Mouse (Mus musculus): ENCODE results near the gene Aven. TPM values are rescaled to one million over a fixed set of nuclear protein-coding genes. Genes with fewer than 3 reads are reported as not detected.
A peak's percentile ranks its signal among the peaks of the same experiment; 100 is the strongest.

Gene Aven
- polyA plus RNA-seq, 1 experiment from 2014 or later = 8.7 TPM

DNA sequence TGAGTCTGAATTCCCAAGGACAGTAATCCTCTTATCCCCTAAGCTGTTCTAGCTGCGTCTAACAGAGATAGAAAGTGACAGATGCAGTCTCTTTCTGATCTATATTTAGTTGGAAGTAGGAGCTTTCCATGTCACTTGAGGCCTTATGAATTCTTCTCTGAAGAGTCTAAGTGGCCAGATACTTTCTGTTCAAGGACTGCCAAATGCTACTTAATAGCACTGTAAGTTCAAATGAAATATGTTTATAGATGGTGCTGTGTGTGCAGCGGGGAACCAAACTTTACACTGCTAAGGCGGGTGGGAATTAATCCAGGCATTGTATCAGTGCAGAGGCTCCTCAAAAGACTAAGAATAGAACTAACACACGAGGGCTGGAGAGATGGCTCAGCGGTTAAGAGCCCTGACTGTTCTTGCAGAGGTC, 21.8 kb upstream of the Aven start:
- H3K9ac ChIP-seq = no peak overlapping the region

GRCm38 (mm10) chr2:112472076-112472475, 20.7 kb upstream of the Aven start:
- no peak for ATAC-seq (ENCODE audit: insufficient number of reproducible peaks, insufficient read depth, low FRiP score, low TSS enrichment)
- Histone ChIP-seq H3K4me3 (no peak overlapping the region), H3K9ac (no peak overlapping the region), H3K27me3 (no peaks in the 10 kb centered on the region), H3K9me3 (no peaks in the 10 kb centered on the region), H3K4me1 (no peaks in the 10 kb centered on the region), H3K4me2 (replicated peaks) (no peak overlapping the region), H3K36me3 (peaks cover 23% of the 10 kb centered on the region), H3K27ac (no peak overlapping the region)
- 89% methylated on average over 2 of the region's 2 CpGs for WGBS

More for the DNA sequence above, 21.8 kb upstream of the Aven start:
- no peaks in the 10 kb centered on the region for H3K4me1 ChIP-seq
- no peak for ATAC-seq (ENCODE audit: insufficient number of reproducible peaks, insufficient read depth, low FRiP score, low TSS enrichment)
- H3K4me2 ChIP-seq (replicated peaks) = no peak overlapping the region
- WGBS = 72% methylated on average over 5 of the region's 5 CpGs
- no peak overlapping the region for H3K4me3 ChIP-seq
- peaks cover 27% of the 10 kb centered on the region for H3K36me3 ChIP-seq
- H3K27ac ChIP-seq = no peak overlapping the region
- H3K9me3 ChIP-seq = no peaks in the 10 kb centered on the region
- H3K27me3 ChIP-seq = no peaks in the 10 kb centered on the region

DNA sequence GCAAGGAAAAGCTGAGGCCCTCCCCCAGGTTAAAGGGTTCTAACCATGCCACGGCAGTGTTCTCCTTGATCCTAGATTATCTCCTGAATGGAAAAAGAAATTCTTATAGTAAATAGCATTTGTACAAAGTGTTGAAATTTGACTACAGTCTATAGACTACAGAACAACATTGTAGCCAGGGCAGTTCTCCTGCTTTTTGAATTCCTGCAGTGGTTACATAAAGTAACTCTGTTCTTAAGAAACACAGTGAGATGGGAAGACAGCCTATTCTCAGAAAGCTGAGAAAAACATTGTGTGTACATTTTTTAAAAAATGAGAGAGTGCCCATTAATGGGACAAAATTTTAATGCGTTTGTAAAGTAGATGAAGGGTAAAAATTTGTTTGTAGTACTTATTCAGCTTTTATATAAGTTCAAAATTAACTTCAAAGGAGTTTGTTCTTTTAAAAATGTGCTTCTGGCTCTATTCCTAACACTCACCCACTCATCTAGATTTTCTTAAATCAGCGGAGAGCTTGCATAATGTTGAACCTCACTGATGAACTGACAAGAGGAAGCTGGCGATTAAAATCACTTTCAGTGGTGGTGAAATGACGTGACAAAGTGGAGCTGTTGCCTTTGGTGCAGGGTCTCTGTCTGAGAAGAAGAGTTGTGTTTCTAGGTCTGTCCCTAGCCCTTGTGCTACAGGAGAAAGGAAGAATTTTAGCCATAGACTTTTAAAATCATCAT, 17.6 kb upstream of the Aven start:
- no peaks in the 10 kb centered on the region for H3K36me3 ChIP-seq
- no peak for ATAC-seq (ENCODE audit: insufficient number of reproducible peaks, insufficient read depth, low FRiP score, low TSS enrichment)
- no peaks in the 10 kb centered on the region for H3K9me3 ChIP-seq
- H3K4me3 ChIP-seq = no peak overlapping the region
- WGBS = 77% methylated on average over 5 of the region's 5 CpGs
- no peaks in the 10 kb centered on the region for H3K4me1 ChIP-seq
- H3K27me3 ChIP-seq = no peaks in the 10 kb centered on the region
- no peak overlapping the region for H3K9ac ChIP-seq
- H3K4me2 ChIP-seq (replicated peaks) = no peak overlapping the region
- H3K27ac ChIP-seq = no peak overlapping the region

DNA sequence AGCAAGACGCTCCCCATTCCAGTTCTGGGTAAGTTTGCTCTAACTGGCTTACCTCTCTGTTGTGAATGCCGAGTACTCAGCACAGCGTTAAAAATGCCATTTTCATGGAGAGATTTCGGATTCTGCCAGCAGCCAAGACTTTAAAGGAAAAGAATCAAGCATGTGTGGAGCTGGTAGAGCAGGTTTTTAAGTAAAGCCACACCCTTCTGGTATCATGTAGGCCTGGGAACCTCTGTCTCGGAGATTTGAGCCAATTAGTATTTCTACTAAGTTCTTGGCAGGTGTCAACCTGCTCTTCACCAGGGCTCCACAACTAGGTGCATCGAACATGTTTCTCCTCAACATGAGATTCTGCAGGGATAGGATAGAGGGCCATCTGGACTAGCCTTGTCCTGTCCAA, 16.2 kb upstream of the Aven start:
- 68% methylated on average over 6 of the region's 6 CpGs for WGBS
- H3K27me3 ChIP-seq = no peaks in the 10 kb centered on the region
- H3K4me2 ChIP-seq (replicated peaks) = no peak overlapping the region
- H3K4me3 ChIP-seq = no peak overlapping the region
- H3K27ac ChIP-seq = no peak overlapping the region
- no peak overlapping the region for H3K9ac ChIP-seq
- no peaks in the 10 kb centered on the region for H3K36me3 ChIP-seq
- no peaks in the 10 kb centered on the region for H3K4me1 ChIP-seq
- ATAC-seq (ENCODE audit: insufficient number of reproducible peaks, insufficient read depth, low FRiP score, low TSS enrichment) = peak; percentile 35; the same call in 1 of the 2 replicates
- H3K9me3 ChIP-seq = no peaks in the 10 kb centered on the region

DNA sequence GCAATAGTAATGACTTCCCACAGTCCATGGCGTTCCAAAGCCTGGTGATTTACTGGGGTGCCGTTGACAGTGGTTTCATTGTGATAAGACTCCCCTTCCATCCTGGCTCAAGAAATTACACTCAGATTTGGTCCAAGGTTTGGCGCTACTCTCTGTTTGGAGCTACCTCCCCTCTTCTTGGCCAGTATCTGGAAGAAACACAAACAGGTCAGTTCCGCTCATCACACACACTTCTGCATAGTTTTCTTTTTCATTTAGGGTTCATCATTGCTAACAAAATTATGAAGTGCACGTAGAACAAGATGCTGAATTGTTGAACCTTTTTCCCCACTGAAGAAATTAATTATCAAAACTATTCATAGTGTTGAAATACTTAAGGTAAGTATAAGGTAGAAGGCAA, 12.1 kb upstream of the Aven start, which contains the start of gene Chrm5:
Gene Chrm5 (minus strand): TSS at position 101 of the 400 bp plus-strand sequence.
- 86% methylated on average over 5 of the region's 5 CpGs for WGBS
- H3K4me1 ChIP-seq = no peaks in the 10 kb centered on the region
- H3K27ac ChIP-seq = no peak within 1 kb of the TSS
- no peaks in the 10 kb centered on the region for H3K9me3 ChIP-seq
- H3K4me2 ChIP-seq (replicated peaks) = no peak within 1 kb of the TSS
- no peak within 1 kb of the TSS for H3K4me3 ChIP-seq
- ATAC-seq (ENCODE audit: insufficient number of reproducible peaks, insufficient read depth, low FRiP score, low TSS enrichment) = no peak
- no peaks in the 10 kb centered on the region for H3K27me3 ChIP-seq
- no peak within 1 kb of the TSS for H3K9ac ChIP-seq
- no peaks in the 10 kb centered on the region for H3K36me3 ChIP-seq

DNA sequence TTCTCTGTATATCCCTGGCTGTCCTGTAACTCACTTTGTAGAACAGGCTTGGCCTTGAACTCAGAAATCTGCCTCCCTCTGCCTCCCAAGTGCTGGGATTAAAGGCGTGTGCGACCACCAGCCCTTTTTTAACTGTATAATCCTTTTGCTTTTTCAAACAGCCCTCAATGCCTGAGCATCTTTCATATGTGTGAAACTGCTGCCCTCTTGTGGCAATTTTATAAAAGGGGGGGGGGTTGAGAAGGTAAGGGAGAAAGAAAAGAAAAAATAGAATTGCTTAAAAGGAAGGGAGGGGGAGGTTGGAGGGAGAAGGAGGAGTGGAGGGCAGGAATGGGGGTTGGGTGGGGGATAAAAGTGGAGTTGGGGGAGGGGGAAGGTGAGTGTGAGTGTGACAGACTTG, 11.2 kb upstream of the Aven start:
- Histone ChIP-seq H3K9me3 (no peaks in the 10 kb centered on the region), H3K4me2 (replicated peaks) (no peak overlapping the region), H3K27me3 (no peaks in the 10 kb centered on the region), H3K9ac (no peak overlapping the region), H3K27ac (no peak overlapping the region), H3K36me3 (no peaks in the 10 kb centered on the region), H3K4me3 (no peak overlapping the region), H3K4me1 (no peaks in the 10 kb centered on the region)
- 0% methylated on average over 2 of the region's 2 CpGs for WGBS
- ATAC-seq (ENCODE audit: insufficient number of reproducible peaks, insufficient read depth, low FRiP score, low TSS enrichment) = no peak; the same call in 1 of the 2 replicates

DNA sequence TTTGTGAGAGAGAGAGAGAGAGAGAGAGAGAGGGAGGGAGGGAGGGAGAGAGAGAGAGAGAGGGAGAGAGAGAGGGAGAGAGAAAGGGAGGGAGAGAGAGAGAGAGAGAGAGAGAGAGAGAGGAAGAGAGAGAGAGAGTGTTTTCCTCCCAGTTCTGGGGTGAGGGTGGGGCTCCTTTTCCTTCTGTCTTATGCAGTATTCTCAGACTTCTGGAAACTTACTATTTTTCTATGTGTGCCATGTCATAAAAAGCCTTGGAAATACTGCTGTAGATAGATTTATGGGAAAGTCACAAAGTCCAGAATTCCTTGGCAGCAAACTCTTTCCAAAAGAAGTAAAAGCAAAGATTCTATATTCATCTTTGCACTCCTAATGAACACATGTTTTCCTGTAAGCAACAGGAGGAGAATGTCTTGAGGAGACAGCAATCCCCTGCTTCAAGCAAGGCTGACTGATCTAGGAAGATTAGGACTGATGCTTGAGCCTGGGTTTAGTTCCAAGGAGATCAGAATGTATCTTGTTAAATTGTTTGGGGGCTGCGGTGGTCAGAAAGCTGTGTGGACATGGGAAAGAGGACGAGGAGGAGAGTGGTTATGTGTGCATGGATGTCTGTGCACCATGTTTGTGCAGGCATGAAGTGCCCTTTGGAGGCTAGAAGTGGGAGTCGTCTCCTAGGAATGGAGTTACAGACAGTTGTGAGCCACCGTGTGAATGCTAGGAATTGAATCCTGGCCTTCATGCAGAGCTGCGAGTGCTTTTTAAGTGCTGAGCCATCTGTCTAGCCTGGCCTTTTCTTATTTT, 10.0 kb upstream of the Aven start:
- 82% methylated on average over 5 of the region's 5 CpGs for WGBS
- Histone ChIP-seq H3K36me3 (no peaks in the 10 kb centered on the region), H3K27ac (no peak overlapping the region), H3K9me3 (no peaks in the 10 kb centered on the region), H3K4me3 (no peak overlapping the region), H3K4me1 (no peaks in the 10 kb centered on the region), H3K9ac (no peak overlapping the region), H3K27me3 (no peaks in the 10 kb centered on the region), H3K4me2 (replicated peaks) (no peak overlapping the region)
- ATAC-seq (ENCODE audit: insufficient number of reproducible peaks, insufficient read depth, low FRiP score, low TSS enrichment) = no peak

- Histone ChIP-seq H3K9ac (no peak overlapping the region), H3K27me3 (no peaks in the 10 kb centered on the region), H3K4me3 (no peak overlapping the region), H3K27ac (no peak overlapping the region), H3K4me1 (no peaks in the 10 kb centered on the region), H3K9me3 (no peaks in the 10 kb centered on the region), H3K36me3 (no peaks in the 10 kb centered on the region), H3K4me2 (replicated peaks) (no peak overlapping the region)
- ATAC-seq (ENCODE audit: insufficient number of reproducible peaks, insufficient read depth, low FRiP score, low TSS enrichment) = no peak
- 76% methylated on average over 2 of the region's 2 CpGs for WGBS
These were observed 9.5 kb upstream of the Aven start for GRCm38 (mm10) chr2:112483334-112483651.

DNA sequence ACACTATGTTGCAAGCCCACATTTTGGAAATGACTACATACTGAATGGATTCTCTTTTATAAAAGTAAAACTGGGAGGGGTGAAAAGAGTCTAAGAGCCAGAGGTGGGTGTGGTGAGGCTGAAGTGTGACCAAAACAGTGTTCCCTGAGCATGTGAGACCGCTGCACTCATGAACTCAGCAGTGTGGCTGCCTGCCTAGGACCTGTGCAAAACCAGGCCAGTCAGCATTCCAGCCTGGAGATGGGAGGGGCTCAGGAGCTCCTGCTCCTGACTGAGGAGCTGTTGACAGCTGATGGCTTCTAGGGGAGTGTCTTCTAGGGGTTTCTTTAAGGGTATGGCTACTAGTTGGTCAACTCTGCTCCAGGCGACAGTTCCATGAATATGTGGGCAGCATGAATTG, 7.9 kb upstream of the Aven start:
- 60% methylated on average over 2 of the region's 2 CpGs for WGBS
- Histone ChIP-seq H3K4me2 (replicated peaks) (no peak overlapping the region), H3K9me3 (no peaks in the 10 kb centered on the region), H3K27ac (no peak overlapping the region), H3K36me3 (no peaks in the 10 kb centered on the region), H3K4me1 (no peaks in the 10 kb centered on the region), H3K9ac (no peak overlapping the region), H3K4me3 (no peak overlapping the region), H3K27me3 (no peaks in the 10 kb centered on the region)
- no peak for ATAC-seq (ENCODE audit: insufficient number of reproducible peaks, insufficient read depth, low FRiP score, low TSS enrichment)

DNA sequence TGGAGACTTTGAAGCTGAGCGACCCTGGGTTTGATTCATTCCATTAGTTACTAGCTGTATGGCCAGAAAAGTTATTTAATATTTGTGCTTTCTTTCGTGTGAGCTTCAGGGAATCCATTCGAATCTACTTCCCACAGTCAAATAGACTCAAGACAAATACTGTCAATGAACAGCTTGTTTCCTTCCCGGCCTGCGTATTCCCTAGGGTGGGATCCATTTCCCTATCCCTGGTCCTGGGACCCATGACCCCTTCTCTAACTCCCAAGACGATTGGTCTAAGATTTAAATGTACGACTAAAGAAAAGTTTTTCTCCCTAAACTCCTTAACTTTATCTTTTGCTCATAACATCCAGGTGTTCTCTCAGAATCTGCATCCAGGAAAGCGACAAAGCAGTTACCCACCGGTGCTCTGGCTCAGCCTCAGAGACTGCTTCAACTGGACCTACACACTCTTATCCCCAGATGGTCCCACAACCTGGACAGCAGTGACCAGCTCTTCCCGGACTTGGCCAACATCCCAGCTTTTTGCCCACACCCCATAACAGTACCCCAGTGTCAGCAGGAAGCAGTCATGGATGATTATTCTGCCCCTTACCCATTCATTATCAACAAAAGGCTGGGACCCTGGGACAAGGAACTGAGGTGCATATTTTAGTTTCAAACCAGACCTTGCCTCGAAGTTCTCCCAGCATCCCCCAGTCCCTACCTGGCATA, 2.1 kb upstream of the Aven start:
- Histone ChIP-seq H3K4me3 (no peak overlapping the region), H3K36me3 (no peaks in the 10 kb centered on the region), H3K4me2 (replicated peaks) (no peak overlapping the region), H3K9me3 (no peaks in the 10 kb centered on the region), H3K27me3 (no peaks in the 10 kb centered on the region), H3K4me1 (peaks cover 6% of the 10 kb centered on the region; the same call in 1 of the 2 replicates), H3K9ac (no peak overlapping the region), H3K27ac (no peak overlapping the region)
- WGBS = 64% methylated on average over 11 of the region's 11 CpGs
- no peak for ATAC-seq (ENCODE audit: insufficient number of reproducible peaks, insufficient read depth, low FRiP score, low TSS enrichment)

DNA sequence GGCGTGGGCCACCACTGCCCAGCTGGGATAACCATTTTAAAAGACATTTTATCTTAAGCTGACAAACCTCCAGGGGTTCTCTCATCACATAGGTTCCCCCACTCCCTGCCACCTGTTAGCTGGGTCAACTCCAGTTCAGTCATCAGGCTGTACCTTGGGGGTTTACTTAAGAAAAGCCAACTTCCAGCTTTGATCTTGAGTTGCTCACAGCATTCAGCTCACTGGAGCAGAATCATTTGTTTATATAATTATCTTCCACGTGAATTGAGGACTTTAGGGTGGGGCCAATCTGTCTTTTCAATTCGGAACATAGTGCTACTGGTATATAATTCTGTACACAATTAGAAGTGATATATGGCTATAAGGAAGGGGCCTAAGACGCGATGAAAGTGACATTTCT, 1.1 kb upstream of the Aven start:
- no peak overlapping the region for H3K9ac ChIP-seq

More for the DNA sequence above, 1.1 kb upstream of the Aven start:
- Histone ChIP-seq H3K36me3 (no peaks in the 10 kb centered on the region), H3K27me3 (no peaks in the 10 kb centered on the region), H3K9me3 (no peaks in the 10 kb centered on the region), H3K4me3 (no peak overlapping the region), H3K4me1 (peaks cover 6% of the 10 kb centered on the region; the same call in 1 of the 2 replicates), H3K4me2 (replicated peaks) (no peak overlapping the region), H3K27ac (no peak overlapping the region)
- 64% methylated on average over 5 of the region's 5 CpGs for WGBS
- ATAC-seq (ENCODE audit: insufficient number of reproducible peaks, insufficient read depth, low FRiP score, low TSS enrichment) = no peak
